Mouse (Mus musculus): Measurements from ENCODE around the gene Cldn24. TPM values are rescaled to one million over a fixed set of nuclear protein-coding genes. Genes with fewer than 3 reads are reported as not detected.

Gene Cldn24
- polyA plus RNA-seq, 1 experiment from 2014 or later = not detected

DNA sequence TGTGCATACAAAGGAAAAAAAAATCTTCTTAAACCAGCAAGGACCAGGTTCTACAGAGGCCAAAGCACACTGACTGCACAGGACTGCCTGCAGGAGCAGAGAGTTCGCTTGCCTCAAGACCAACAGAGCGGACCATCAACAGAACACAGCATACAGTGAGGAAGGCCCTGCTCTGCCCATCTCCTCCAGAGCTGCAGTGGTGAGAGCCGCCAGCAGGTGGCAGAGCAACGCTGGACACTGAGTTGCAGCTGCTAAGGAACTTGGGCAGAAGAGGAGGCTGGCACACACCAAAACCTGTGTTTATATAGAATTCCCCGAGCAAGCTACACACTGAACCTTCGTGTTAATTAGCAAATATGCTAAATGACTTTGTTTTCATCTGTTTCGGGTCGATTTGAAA, 45.1 kb downstream of the Cldn24 start:
- Histone ChIP-seq H3K27me3 (ENCODE audit: control insufficient read depth, insufficient read depth, low read length) (no peaks in the 10 kb centered on the region), H3K4me1 (ENCODE audit: control insufficient read depth in 2 of 2, insufficient read depth in 2 of 2, low read length in 2 of 2) (no peaks in the 10 kb centered on the region), H3K4me2 (ENCODE audit: low read length) (no peak overlapping the region), H3K9me3 (ENCODE audit: control insufficient read depth, low read length) (no peaks in the 10 kb centered on the region), H3K27ac (replicated peaks in 1 of 2; ENCODE audit: control insufficient read depth in 1 of 2, insufficient read depth in 1 of 2, low read depth in 2 of 2, low read length in 2 of 2) (no peak overlapping the region), H3K36me3 (ENCODE audit: control insufficient read depth, insufficient read depth, low read length) (peaks cover 91% of the 10 kb centered on the region), H3K9ac (ENCODE audit: low read length) (no peak overlapping the region), H3K4me3 (ENCODE audit: control insufficient read depth in 1 of 2, insufficient read depth in 1 of 2, low read depth in 1 of 2, low read length in 2 of 2) (no peak overlapping the region)
- ATAC-seq (ENCODE audit: insufficient number of reproducible peaks, insufficient read depth, low FRiP score, low read depth) = no peak
- 26% methylated on average over 8 of the region's 8 CpGs for WGBS

Other genes with a start within 250 kb of the Cldn24 start
- gene Ing2, start 146.6 kb upstream of the Cldn24 start, polyA plus RNA-seq (2014; fragmentation: Nextera tagmentation; extraction: Ambion mirVana) = 9.8 and 9.9 TPM in 2 replicates
- gene Cdkn2aip, start 108.2 kb upstream of the Cldn24 start, polyA plus RNA-seq (2014; fragmentation: Nextera tagmentation; extraction: Ambion mirVana) = 15.6 and 15.8 TPM in 2 replicates
- not detected in 2 replicates for gene Cldn22, start 2.3 kb downstream of the Cldn24 start, polyA plus RNA-seq (2014; fragmentation: Nextera tagmentation; extraction: Ambion mirVana)
- 13.5 and 14.7 TPM in 2 replicates for gene Wwc2, start 168.8 kb downstream of the Cldn24 start, polyA plus RNA-seq (2014; fragmentation: Nextera tagmentation; extraction: Ambion mirVana)